Mouse (Mus musculus): Measurements from ENCODE around the gene Pde4a. TPM values are rescaled to one million over a fixed set of nuclear protein-coding genes. Genes with fewer than 3 reads are reported as not detected.
A peak's percentile ranks its signal among the peaks of the same experiment; 100 is the strongest.

The Pde4a gene
- total and polyA plus RNA-seq, 2 experiments from 2014 or later: 45.0 to 47.7 TPM

GRCm38 (mm10) chr9:21198960-21199359 lies 33.4 kb downstream of the Pde4a start:
- Histone ChIP-seq H3K36me3 (ENCODE audit: insufficient read depth, low read length) (peaks cover 14% of the 10 kb centered on the region), H3K9me3 (ENCODE audit: low read length) (no peaks in the 10 kb centered on the region), H3K27ac (no peak overlapping the region), H3K4me3 (ENCODE audit: low read length) (no peak overlapping the region), H3K4me1 (ENCODE audit: insufficient read depth, low read length) (0 out of 2 replicates have a peak, but pooled peaks cover 6% of the 10 kb centered on the region), H3K27me3 (ENCODE audit: insufficient read depth, low read length) (no peaks in the 10 kb centered on the region), H3K9ac (replicated peaks; ENCODE audit: low read length) (no peak overlapping the region), H3K4me2 (ENCODE audit: low read depth, low read length) (peak overlapping the region; percentile 83)
- no peak for DNase-seq (ENCODE audit: low spot score)
- no peak for ATAC-seq
- no peak for TF ChIP-seq CTCF (IDR thresholded peaks at IDR 0.05; ENCODE audit: low read depth)
- 90% methylated on average over 3 of the region's 3 CpGs for WGBS

- no peaks in the 10 kb centered on the region for H3K4me1 ChIP-seq (ENCODE audit: insufficient read depth, low read length)
These were observed 38.6 kb downstream of the Pde4a start for GRCm38 (mm10) chr9:21204156-21204527.

DNA sequence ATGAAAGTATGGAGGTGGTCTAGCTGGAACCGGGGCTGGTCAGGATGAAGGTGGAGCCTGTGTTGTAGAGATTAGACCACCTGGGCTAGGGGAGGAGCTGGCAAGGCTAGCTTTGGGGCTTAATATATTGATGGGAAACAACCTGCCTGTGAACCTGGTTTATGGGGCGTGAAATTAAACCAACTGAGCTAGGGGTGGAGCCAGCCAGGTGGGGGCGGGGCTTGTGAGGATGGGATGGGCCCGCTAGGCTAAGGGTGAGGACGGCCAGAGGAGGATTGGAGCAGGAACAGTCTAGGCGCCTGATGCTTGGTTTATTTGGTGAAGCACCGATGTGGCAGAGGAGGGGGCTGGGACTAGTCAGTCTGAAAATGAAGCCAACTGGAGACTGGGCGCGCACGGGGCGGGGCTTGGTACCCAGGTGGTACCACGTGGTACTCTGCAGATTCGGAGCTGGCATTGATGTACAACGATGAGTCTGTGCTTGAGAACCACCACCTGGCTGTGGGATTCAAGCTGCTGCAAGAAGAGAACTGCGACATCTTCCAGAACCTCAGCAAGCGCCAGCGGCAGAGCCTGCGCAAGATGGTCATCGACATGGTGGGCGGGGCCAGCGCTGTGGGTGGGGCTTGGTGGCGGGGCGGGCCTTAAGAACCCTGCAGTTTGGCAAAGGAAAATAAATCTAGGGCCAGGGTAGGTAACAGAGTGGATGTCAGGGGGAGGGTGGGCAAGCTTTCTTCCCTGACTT lies 39.2 kb downstream of the Pde4a start:
- ATAC-seq (peak; percentile 86), DNase-seq (ENCODE audit: low spot score) (peak; percentile 70)
- 0 out of 2 replicates have a peak overlapping the region, but pooled peaks have one; percentile 13 for H3K9ac ChIP-seq (replicated peaks; ENCODE audit: low read length)
- peak overlapping the region; percentile 48 for H3K4me2 ChIP-seq (ENCODE audit: low read depth, low read length)
- peak overlapping the region; percentile 30 for H3K4me3 ChIP-seq (ENCODE audit: low read length)
- H3K27me3 ChIP-seq (ENCODE audit: insufficient read depth, low read length): no peaks in the 10 kb centered on the region
- H3K36me3 ChIP-seq (ENCODE audit: insufficient read depth, low read length): peaks cover 23% of the 10 kb centered on the region
- H3K9me3 ChIP-seq (ENCODE audit: low read length): no peaks in the 10 kb centered on the region
- no peaks in the 10 kb centered on the region for H3K4me1 ChIP-seq (ENCODE audit: insufficient read depth, low read length)
- no peak for TF ChIP-seq CTCF (IDR thresholded peaks at IDR 0.05; ENCODE audit: low read depth)
- 12% methylated on average over 23 of the region's 23 CpGs for WGBS
- H3K27ac ChIP-seq: peak overlapping the region; percentile 58; the same call in 1 of the 2 replicates

More at GRCm38 (mm10) chr9:21204156-21204527, 38.6 kb downstream of the Pde4a start:
- WGBS: 26% methylated on average over 8 of the region's 8 CpGs
- no peak for DNase-seq (ENCODE audit: low spot score)
- 0 out of 2 replicates have a peak overlapping the region, but pooled peaks have one; percentile 13 for H3K9ac ChIP-seq (replicated peaks; ENCODE audit: low read length)
- no peak overlapping the region for H3K4me3 ChIP-seq (ENCODE audit: low read length)
- no peaks in the 10 kb centered on the region for H3K27me3 ChIP-seq (ENCODE audit: insufficient read depth, low read length)
- H3K4me2 ChIP-seq (ENCODE audit: low read depth, low read length): no peak overlapping the region
- ATAC-seq: no peak
- no peaks in the 10 kb centered on the region for H3K9me3 ChIP-seq (ENCODE audit: low read length)
- H3K36me3 ChIP-seq (ENCODE audit: insufficient read depth, low read length): peaks cover 23% of the 10 kb centered on the region
- H3K27ac ChIP-seq: peak overlapping the region; percentile 58; the same call in 1 of the 2 replicates
- TF ChIP-seq CTCF (IDR thresholded peaks at IDR 0.05; ENCODE audit: low read depth): no peak

- DNase-seq (ENCODE audit: low spot score): no peak
- peaks cover 22% of the 10 kb centered on the region for H3K36me3 ChIP-seq (ENCODE audit: insufficient read depth, low read length)
- no peak for TF ChIP-seq CTCF (IDR thresholded peaks at IDR 0.05; ENCODE audit: low read depth)
- H3K4me1 ChIP-seq (ENCODE audit: insufficient read depth, low read length): no peaks in the 10 kb centered on the region
- no peaks in the 10 kb centered on the region for H3K27me3 ChIP-seq (ENCODE audit: insufficient read depth, low read length)
- H3K4me3 ChIP-seq (ENCODE audit: low read length): no peak overlapping the region
- no peaks in the 10 kb centered on the region for H3K9me3 ChIP-seq (ENCODE audit: low read length)
- H3K27ac ChIP-seq: no peak overlapping the region
- no peak for ATAC-seq
- H3K9ac ChIP-seq (replicated peaks; ENCODE audit: low read length): no peak overlapping the region
- no peak overlapping the region for H3K4me2 ChIP-seq (ENCODE audit: low read depth, low read length)
- 89% methylated on average over 6 of the region's 6 CpGs for WGBS
These were observed 41.3 kb downstream of the Pde4a start for GRCm38 (mm10) chr9:21206848-21207247.

DNA sequence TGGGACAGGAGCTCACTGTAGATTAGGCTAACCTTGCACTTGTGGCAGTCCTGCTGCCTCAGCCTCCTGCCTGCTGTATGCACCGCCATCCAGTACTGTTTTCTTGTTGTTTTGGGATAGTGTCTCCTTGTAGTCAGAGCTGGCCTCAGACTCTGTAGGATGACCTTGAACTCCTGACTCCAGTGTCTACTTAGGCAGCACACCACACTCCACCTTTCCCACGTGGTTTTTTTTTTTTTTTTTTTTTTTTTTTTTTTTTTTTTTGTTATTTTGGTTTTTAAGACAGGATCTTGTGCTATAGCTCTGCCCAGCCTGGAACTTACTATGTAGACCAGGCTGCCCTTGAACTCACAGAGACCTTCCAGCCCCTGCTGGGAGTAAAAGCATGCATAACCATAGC lies 43.1 kb downstream of the Pde4a start:
- no peak for ATAC-seq
- DNase-seq (ENCODE audit: low spot score): no peak
- TF ChIP-seq CTCF (IDR thresholded peaks at IDR 0.05; ENCODE audit: low read depth): no peak
- no peaks in the 10 kb centered on the region for H3K9me3 ChIP-seq (ENCODE audit: low read length)
- no peak overlapping the region for H3K4me3 ChIP-seq (ENCODE audit: low read length)
- no peaks in the 10 kb centered on the region for H3K27me3 ChIP-seq (ENCODE audit: insufficient read depth, low read length)
- no peak overlapping the region for H3K9ac ChIP-seq (replicated peaks; ENCODE audit: low read length)
- H3K27ac ChIP-seq: no peak overlapping the region
- no peak overlapping the region for H3K4me2 ChIP-seq (ENCODE audit: low read depth, low read length)
- 64% methylated on average over 2 of the region's 2 CpGs for WGBS
- H3K36me3 ChIP-seq (ENCODE audit: insufficient read depth, low read length): peaks cover 18% of the 10 kb centered on the region
- no peaks in the 10 kb centered on the region for H3K4me1 ChIP-seq (ENCODE audit: insufficient read depth, low read length)

- Histone ChIP-seq H3K27ac (no peak overlapping the region), H3K27me3 (ENCODE audit: insufficient read depth, low read length) (no peaks in the 10 kb centered on the region), H3K4me1 (ENCODE audit: insufficient read depth, low read length) (no peaks in the 10 kb centered on the region), H3K4me2 (ENCODE audit: low read depth, low read length) (no peak overlapping the region), H3K9me3 (ENCODE audit: low read length) (no peaks in the 10 kb centered on the region), H3K4me3 (ENCODE audit: low read length) (no peak overlapping the region), H3K36me3 (ENCODE audit: insufficient read depth, low read length) (peaks cover 18% of the 10 kb centered on the region), H3K9ac (replicated peaks; ENCODE audit: low read length) (no peak overlapping the region)
- no peak for ATAC-seq
- DNase-seq (ENCODE audit: low spot score): no peak
- WGBS: 72% methylated on average over 6 of the region's 6 CpGs
- no peak for TF ChIP-seq CTCF (IDR thresholded peaks at IDR 0.05; ENCODE audit: low read depth)
These were observed 45.3 kb downstream of the Pde4a start for GRCm38 (mm10) chr9:21210821-21211220.

DNA sequence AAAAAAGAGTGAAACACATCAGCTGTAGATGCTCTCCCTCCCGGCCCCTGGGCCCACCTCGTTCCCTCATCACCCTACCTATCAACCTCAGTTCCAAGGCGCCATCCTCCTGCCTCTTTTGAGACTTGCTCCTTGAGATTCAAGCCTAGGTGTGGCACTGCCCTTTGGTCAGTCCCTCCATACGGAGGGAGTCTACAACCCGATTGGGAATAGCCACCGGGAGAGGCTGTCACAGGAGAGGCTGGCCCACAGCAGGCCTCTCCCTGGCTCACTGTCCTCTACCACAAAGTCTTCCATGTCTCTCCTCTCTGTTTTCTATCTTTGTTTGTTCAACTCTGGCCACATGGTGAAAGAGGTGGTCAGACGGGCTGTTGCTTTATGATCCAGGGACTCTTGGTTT lies 46.1 kb downstream of the Pde4a start:
- H3K4me2 ChIP-seq (ENCODE audit: low read depth, low read length): no peak overlapping the region
- no peak for DNase-seq (ENCODE audit: low spot score)
- TF ChIP-seq CTCF (IDR thresholded peaks at IDR 0.05; ENCODE audit: low read depth): no peak
- no peak overlapping the region for H3K9ac ChIP-seq (replicated peaks; ENCODE audit: low read length)
- 87% methylated on average over 7 of the region's 7 CpGs for WGBS
- no peak overlapping the region for H3K4me3 ChIP-seq (ENCODE audit: low read length)
- no peaks in the 10 kb centered on the region for H3K9me3 ChIP-seq (ENCODE audit: low read length)
- H3K36me3 ChIP-seq (ENCODE audit: insufficient read depth, low read length): peaks cover 10% of the 10 kb centered on the region
- no peaks in the 10 kb centered on the region for H3K27me3 ChIP-seq (ENCODE audit: insufficient read depth, low read length)
- no peak for ATAC-seq
- H3K27ac ChIP-seq: no peak overlapping the region
- 0 out of 2 replicates have a peak, but pooled peaks cover 3% of the 10 kb centered on the region for H3K4me1 ChIP-seq (ENCODE audit: insufficient read depth, low read length)

All from hindbrain, postnatal 0 days (tissue).